Mouse (Mus musculus) stomach, embryonic 15.5 days (tissue): ENCODE measurements at regions not wholly inside any gene's neighbourhood (a gene's known extent, or its start where the extent isn't known, plus 50 kb on each side); places are given as distances from the start of the nearest gene placed in this dataset.
A peak's percentile ranks its signal among the peaks of the same experiment; 100 is the strongest.

Experiments used
- ATAC-seq: fragments of 200-750 bp; cut with Nextera tagmentation; 2 replicates; pipeline ENCODE4 v1.8.0; 2017; ENCODE audit warnings: low read depth, moderate number of reproducible peaks, moderate TSS enrichment; ENCODE audit not compliant: insufficient read depth, low FRiP score
- H3K27ac ChIP-seq: fragments of 300-500 bp; sonication (generic); 2 replicates; pipeline ENCODE4 v1.5.1; 2015; ENCODE audit warnings: mild to moderate bottlenecking, inconsistent platforms
- H3K27me3 ChIP-seq: fragments of 300-500 bp; sonication (generic); replicated peaks from 2 replicates; pipeline ENCODE4 v1.6.1; 2015; ENCODE audit warnings: inconsistent platforms
- H3K36me3 ChIP-seq: fragments of 300-500 bp; sonication (generic); 2 replicates; pipeline ENCODE4 v1.6.1; 2015; ENCODE audit warnings: inconsistent platforms
- H3K4me1 ChIP-seq: fragments of 300-500 bp; sonication (generic); 2 replicates; pipeline ENCODE4 v1.6.1; 2015; ENCODE audit warnings: inconsistent platforms
- H3K4me2 ChIP-seq: fragments of 300-500 bp; sonication (generic); 2 replicates; pipeline ENCODE4 v1.6.1; 2015; ENCODE audit warnings: mild to moderate bottlenecking, inconsistent platforms
- H3K4me3 ChIP-seq: fragments of 300-500 bp; sonication (generic); replicated peaks from 2 replicates; pipeline ENCODE4 v1.5.1; 2015; ENCODE audit warnings: inconsistent platforms
- H3K9ac ChIP-seq: fragments of 300-500 bp; sonication (generic); 2 replicates; pipeline ENCODE4 v1.6.1; 2015; ENCODE audit warnings: inconsistent platforms
- H3K9me3 ChIP-seq: fragments of 300-500 bp; sonication (generic); 2 replicates; pipeline ENCODE4 v1.6.1; 2016; ENCODE audit warnings: inconsistent platforms
- WGBS: fragments of 180-500 bp; shearing (Covaris S2); methylation state at CpG from one replicate; pipeline ENCODE4 v1.1.7; 2015; 5-methylcytosine and 5-hydroxymethylcytosine counted together

DNA sequence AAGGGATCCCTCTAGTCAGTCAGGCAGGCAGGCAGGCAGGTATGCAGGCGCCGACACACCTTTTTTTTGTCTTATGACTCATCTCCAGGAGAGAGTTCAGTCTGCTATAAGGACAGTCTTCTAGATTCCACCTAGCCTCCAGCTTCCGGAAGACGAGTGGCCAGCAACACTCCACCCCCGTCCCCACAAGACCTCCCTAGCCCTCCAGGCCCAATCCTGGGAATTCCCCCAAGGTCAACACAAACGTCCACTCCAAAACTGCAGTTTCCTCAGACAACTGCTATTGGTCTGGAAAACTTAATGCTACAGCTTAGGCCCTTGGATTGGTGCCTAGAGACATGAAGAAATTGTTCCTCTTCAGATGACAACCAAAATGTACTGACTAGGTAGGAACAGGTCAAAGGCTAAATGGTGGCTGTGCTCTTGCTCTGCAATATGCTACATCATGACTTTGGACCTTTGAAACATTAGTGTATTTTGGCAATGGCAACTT, 233.3 kb upstream of the Ankrd55 start:
- WGBS: 55% methylated on average over 6 of the region's 6 CpGs
- Histone ChIP-seq H3K4me2 (no peak overlapping the region), H3K36me3 (no peaks in the 10 kb centered on the region), H3K27ac (no peak overlapping the region), H3K9ac (no peak overlapping the region), H3K9me3 (no peaks in the 10 kb centered on the region), H3K4me1 (no peaks in the 10 kb centered on the region; the same call in 1 of the 2 replicates), H3K4me3 (no peak overlapping the region), H3K27me3 (no peaks in the 10 kb centered on the region)
- ATAC-seq: no peak

DNA sequence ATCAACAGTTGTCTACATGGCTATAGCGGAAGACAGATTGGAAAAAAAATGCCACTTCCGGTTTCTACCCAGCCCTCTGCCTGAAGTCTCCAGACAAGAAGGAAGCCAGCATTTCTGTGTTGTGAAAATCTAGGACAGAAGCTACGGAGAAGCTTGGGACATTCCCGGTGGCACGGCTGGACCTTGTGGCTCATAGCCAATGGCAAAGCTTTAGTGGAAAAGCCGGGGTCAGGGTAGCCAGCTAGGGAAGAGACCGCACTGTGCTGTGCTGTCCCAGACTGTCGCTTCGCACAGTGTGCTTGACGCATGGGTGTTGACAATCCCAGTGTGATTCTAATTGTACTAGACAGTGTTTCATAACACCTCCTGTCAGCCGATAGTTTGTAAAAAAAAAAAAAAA, 230.0 kb upstream of the Ankrd55 start:
- 73% methylated on average over 11 of the region's 11 CpGs for WGBS
- no peak for ATAC-seq
- no peaks in the 10 kb centered on the region for H3K27me3 ChIP-seq
- no peak overlapping the region for H3K27ac ChIP-seq
- H3K36me3 ChIP-seq: no peaks in the 10 kb centered on the region
- no peaks in the 10 kb centered on the region for H3K9me3 ChIP-seq
- 0 out of 2 replicates have a peak, but pooled peaks cover under 1% of the 10 kb centered on the region for H3K4me1 ChIP-seq
- no peak overlapping the region for H3K4me2 ChIP-seq
- H3K4me3 ChIP-seq: no peak overlapping the region
- H3K9ac ChIP-seq: no peak overlapping the region

DNA sequence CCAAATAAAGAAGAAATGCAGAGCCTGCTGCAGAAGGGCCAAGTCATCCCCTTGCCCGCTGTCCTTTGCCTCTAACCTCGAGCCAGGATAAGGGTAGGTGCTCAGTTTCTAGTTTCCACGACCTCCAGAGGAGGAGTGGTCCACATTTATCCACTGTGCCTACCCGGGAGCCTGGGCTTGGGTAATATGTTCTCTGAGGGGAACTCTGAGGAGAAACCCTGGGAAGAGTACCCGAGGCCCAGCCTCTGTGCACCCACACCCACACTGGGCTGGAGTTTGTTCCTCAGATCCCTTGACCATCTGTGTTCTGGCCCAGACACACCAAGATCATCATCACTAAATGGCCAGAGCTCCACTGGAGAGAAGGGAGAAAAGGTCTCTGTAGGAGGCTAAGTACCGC, 229.5 kb upstream of the Ankrd55 start:
- no peaks in the 10 kb centered on the region for H3K36me3 ChIP-seq
- 88% methylated on average over 6 of the region's 6 CpGs for WGBS
- no peak for ATAC-seq
- no peak overlapping the region for H3K9ac ChIP-seq
- no peaks in the 10 kb centered on the region for H3K9me3 ChIP-seq
- no peak overlapping the region for H3K4me3 ChIP-seq
- peaks cover 6% of the 10 kb centered on the region; the same call in 1 of the 2 replicates for H3K4me1 ChIP-seq
- no peak overlapping the region for H3K27ac ChIP-seq
- H3K4me2 ChIP-seq: no peak overlapping the region
- no peaks in the 10 kb centered on the region for H3K27me3 ChIP-seq

DNA sequence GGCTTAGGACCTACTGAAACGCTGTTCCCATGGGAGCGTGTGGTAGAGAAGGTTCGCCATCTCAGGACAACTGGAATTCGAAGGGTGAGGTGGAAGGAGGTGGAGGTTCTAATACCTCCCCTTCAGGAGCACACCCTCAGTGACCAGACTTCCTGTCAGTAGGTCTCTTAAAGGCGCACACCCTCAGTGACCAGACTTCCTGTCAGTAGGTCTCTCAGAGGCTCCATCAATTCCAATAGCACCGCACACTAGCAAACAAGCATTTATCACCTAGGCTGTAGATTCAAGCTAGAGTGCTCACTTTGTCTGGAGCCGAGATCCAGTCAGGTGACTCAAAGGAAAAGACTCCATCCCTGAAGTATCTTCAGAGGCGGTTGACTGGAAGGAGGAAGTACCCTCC, 226.2 kb upstream of the Ankrd55 start:
- no peak overlapping the region for H3K4me2 ChIP-seq
- no peak for ATAC-seq
- no peaks in the 10 kb centered on the region for H3K9me3 ChIP-seq
- no peak overlapping the region for H3K9ac ChIP-seq
- H3K36me3 ChIP-seq: no peaks in the 10 kb centered on the region
- H3K4me3 ChIP-seq: no peak overlapping the region
- no peaks in the 10 kb centered on the region for H3K27me3 ChIP-seq
- H3K4me1 ChIP-seq: peaks cover 12% of the 10 kb centered on the region
- H3K27ac ChIP-seq: no peak overlapping the region
- WGBS: 83% methylated on average over 8 of the region's 8 CpGs

DNA sequence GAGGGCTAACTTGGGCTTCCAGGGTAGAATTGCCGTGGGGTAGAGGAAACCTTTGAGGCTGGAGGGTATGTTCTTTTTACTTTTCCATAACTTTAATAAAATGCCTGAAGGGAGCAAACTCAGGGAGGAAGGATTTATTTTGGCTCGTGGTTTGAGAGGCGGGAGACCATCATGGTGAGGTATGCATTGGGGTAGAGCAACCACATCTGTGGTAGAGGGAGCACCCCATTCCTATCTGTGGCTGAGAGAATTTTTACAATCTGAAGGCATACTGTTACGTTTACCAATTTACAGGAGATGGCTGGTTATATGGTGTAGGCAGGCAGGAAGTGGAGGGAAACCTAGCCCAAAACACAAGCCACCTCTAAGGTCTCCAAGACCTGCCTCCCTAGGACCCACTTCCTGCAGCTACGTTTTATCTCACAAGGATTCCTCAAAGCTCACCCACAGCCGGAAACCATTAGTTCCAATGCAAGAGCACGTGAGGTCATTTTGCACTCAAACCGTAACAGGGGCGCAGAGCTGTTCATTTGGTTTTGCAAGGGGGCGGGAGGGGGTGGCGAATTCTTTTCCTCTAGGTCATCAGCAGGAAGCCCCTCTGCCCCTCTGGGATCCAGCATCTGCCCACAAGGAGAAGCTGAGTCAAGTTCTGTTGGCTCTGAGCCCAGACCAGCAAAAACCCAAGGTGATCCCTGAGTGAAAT, 224.7 kb upstream of the Ankrd55 start:
- Histone ChIP-seq H3K4me2 (no peak overlapping the region), H3K27ac (no peak overlapping the region)

DNA sequence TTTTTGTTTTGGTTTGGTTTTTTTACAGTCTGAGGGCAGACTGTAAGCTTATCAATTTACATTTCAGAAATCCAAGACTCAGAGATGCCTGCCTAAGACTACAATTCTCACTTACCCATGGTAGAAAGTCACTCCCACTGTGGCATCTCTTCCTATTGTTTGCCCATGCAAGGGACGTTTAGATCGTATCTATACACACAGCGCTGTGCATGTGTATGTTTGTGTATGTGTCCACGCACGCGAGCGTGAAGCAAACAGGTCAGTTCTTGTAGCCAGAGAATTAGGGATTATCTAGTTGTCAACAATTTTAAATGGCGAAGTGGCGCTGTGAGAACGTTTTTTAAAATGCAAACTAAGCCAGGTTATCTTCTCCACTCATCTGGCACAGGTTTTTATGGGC, 223.6 kb upstream of the Ankrd55 start:
- Histone ChIP-seq H3K36me3 (no peaks in the 10 kb centered on the region), H3K4me2 (no peak overlapping the region), H3K9me3 (no peaks in the 10 kb centered on the region), H3K27me3 (no peaks in the 10 kb centered on the region), H3K27ac (no peak overlapping the region), H3K4me1 (peaks cover 12% of the 10 kb centered on the region), H3K9ac (no peak overlapping the region), H3K4me3 (no peak overlapping the region)
- WGBS: 75% methylated on average over 10 of the region's 10 CpGs
- no peak for ATAC-seq

More for the DNA sequence above, 224.7 kb upstream of the Ankrd55 start:
- H3K4me3 ChIP-seq: no peak overlapping the region
- ATAC-seq: no peak
- no peaks in the 10 kb centered on the region for H3K36me3 ChIP-seq
- 50% methylated on average over 11 of the region's 11 CpGs for WGBS
- no peaks in the 10 kb centered on the region for H3K9me3 ChIP-seq
- peaks cover 12% of the 10 kb centered on the region for H3K4me1 ChIP-seq
- no peak overlapping the region for H3K9ac ChIP-seq
- H3K27me3 ChIP-seq: no peaks in the 10 kb centered on the region

DNA sequence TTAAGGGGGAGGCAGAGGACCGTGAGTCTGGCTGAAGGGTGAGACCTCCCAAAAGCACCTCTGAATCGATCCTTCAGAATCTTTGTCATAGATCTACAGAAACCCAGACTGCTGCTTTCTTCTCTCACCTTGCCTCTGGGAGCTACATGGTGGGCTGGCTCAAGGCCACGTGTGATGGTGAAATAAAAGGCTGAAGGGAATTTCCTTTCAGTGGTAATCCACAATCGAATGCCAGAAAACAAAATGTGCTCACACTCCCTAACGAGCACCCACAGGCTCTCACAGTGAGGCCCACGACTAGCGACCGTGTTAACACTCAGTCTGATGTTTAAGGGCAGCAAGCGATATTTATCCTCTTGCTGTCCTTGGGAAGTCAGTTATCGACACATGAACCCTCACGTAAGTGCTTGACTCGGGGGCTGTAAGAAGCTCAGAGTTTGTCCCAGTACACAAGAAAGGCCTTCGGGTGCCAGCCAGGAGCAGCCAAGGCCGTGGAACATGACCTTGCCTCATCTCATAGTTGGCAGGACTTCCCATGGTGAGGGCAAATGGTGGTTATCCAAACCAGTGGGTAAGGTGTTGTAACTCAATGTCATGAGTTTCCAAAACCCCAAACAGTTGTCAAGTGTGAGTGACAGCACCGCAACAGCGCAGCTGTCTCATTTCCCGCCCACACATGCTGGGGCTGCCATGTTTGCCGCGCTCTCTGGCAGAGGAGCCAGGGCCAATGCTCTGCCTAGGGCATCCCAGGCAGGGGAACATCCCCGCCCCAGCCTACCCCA, 221.0 kb upstream of the Ankrd55 start:
- Histone ChIP-seq H3K4me2 (no peak overlapping the region), H3K4me1 (peaks cover 12% of the 10 kb centered on the region), H3K9ac (no peak overlapping the region), H3K27me3 (no peaks in the 10 kb centered on the region), H3K4me3 (no peak overlapping the region), H3K27ac (no peak overlapping the region), H3K36me3 (no peaks in the 10 kb centered on the region), H3K9me3 (no peaks in the 10 kb centered on the region)
- no peak for ATAC-seq
- 81% methylated on average over 20 of the region's 20 CpGs for WGBS

DNA sequence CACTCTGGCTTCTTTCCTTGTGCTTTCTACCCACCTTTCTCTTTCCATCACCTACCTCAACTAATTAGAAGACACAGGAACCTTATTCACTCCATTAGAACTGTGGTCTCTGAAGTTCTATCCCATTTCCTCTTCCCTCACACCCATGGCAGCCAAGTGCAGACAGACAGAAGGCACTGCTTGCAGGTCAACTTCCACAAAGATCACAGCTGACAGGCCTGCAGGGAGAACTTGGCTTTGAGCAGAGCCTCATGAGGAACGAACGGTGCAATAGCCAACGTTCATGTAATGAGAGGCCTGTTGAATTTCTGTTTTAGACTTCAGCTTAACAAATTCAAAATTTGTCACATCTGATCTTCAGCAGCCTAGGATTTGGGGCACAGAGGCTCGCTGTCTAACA, 217.5 kb upstream of the Ankrd55 start:
- WGBS: 77% methylated on average over 4 of the region's 4 CpGs
- ATAC-seq: no peak
- H3K27ac ChIP-seq: no peak overlapping the region

DNA sequence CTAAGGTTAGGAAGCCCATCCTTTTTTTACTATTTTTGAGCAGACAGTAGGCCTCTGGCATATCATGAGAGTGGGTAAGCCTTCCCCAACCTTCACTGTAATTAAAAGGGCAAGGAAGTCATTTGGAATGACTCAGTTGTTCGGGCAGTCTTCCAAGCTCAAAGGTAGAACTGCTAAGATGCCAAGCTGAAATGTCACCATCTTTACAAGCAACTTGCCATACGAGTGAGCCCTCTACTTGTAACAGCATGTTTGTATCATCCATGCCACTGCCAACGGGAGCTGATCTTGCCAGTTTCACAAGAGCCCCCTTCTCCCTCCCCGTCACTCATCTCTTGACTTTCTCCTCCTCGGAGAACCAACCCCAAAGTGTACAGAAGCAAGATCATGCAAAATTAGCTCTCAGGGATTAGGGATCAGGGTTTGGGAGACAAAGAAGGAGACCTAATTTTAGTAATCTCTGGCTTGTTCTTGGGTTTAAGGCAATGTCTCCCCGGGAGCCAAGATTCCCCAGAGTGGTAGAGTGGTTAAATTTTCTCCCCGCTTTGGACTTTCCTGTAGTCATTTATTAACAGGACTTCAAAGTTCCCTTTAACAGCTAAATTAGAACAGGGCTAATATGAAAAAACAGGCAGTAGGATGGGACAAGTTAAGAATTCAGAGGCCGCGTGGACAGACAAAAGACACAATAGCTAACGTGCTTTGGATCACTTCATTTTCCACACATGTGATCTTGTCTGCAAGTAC, 216.9 kb upstream of the Ankrd55 start:
- no peak for ATAC-seq
- no peaks in the 10 kb centered on the region for H3K9me3 ChIP-seq
- no peaks in the 10 kb centered on the region for H3K4me1 ChIP-seq
- H3K27ac ChIP-seq: peak overlapping the region; percentile 5; the same call in 1 of the 2 replicates
- no peak overlapping the region for H3K4me2 ChIP-seq
- WGBS: 76% methylated on average over 10 of the region's 10 CpGs
- H3K27me3 ChIP-seq: no peaks in the 10 kb centered on the region
- no peaks in the 10 kb centered on the region for H3K36me3 ChIP-seq
- no peak overlapping the region for H3K9ac ChIP-seq
- no peak overlapping the region for H3K4me3 ChIP-seq

More for the DNA sequence above, 217.5 kb upstream of the Ankrd55 start:
- Histone ChIP-seq H3K4me1 (no peaks in the 10 kb centered on the region), H3K4me3 (no peak overlapping the region), H3K9me3 (no peaks in the 10 kb centered on the region), H3K27me3 (no peaks in the 10 kb centered on the region), H3K9ac (no peak overlapping the region), H3K4me2 (no peak overlapping the region), H3K36me3 (no peaks in the 10 kb centered on the region)

DNA sequence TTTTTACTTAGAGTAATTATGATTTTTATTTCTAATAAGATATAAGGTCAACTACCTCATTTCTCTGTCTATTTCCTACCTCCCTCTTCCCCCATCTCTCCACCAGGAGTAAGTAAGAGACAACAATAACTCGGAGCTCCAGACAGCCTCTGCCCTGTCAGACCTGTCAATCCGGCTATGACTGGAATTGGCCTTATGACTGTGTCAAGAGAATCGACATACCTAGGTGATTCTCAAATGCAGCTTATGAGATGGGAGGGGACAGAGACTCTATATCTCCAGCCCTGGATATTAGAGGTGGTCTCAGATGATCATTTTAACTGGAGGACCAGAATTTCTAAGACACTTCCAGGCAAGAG, 216.3 kb upstream of the Ankrd55 start:
- H3K9me3 ChIP-seq: no peaks in the 10 kb centered on the region
- H3K4me1 ChIP-seq: no peaks in the 10 kb centered on the region
- H3K27me3 ChIP-seq: no peaks in the 10 kb centered on the region
- no peaks in the 10 kb centered on the region for H3K36me3 ChIP-seq
- ATAC-seq: no peak
- no peak overlapping the region for H3K27ac ChIP-seq
- WGBS: 76% methylated on average over 3 of the region's 3 CpGs
- H3K4me2 ChIP-seq: no peak overlapping the region
- H3K9ac ChIP-seq: no peak overlapping the region
- H3K4me3 ChIP-seq: no peak overlapping the region

DNA sequence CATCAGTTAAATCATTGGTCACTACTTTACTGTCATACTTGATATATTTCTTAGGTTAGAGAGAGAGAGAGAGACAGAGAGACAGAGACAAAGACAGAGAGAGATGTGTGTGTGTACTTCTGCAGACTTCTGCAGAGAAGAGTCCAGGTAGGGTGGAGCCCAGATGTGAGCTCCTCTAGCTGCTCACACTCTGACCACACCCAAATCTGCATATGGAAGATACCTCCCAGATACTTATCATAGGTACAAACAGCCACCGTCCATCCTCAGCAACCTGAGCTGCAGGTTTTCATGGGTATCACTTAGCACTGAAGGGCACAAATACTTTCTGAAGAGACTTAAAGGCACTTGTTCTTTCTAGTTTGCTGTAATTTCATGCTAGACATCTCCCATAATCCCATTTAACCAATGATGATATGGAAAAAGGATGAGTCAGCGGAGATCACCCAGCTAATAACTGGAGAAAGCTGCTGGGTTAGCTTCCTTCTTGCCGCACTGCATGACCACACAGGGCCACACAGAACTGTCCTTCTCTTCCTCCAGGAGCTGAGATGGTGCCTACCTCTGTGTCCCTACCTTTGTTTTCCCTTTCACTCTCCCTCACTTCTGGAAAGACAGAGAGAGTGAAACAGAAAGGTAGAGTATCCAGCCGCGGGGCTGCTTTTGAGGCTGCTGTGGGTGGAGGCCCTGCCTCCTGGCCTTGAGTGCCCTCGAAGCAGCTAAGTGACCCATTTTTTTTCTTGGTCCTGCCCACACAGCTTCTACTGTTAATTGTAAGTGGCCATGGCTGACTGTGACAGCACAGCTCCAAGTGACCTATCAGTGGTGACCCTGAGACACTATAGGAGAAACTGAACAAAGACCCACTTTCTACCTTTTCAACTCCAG, 214.5 kb upstream of the Ankrd55 start:
- peak; percentile 88; the same call in 1 of the 2 replicates for ATAC-seq
- H3K27me3 ChIP-seq: no peaks in the 10 kb centered on the region
- no peak overlapping the region for H3K4me3 ChIP-seq
- H3K36me3 ChIP-seq: no peaks in the 10 kb centered on the region
- WGBS: 84% methylated on average over 6 of the region's 6 CpGs
- no peak overlapping the region for H3K27ac ChIP-seq
- no peak overlapping the region for H3K4me2 ChIP-seq
- H3K9me3 ChIP-seq: no peaks in the 10 kb centered on the region
- H3K9ac ChIP-seq: no peak overlapping the region
- no peaks in the 10 kb centered on the region for H3K4me1 ChIP-seq
